Mouse (Mus musculus): ENCODE data around the gene Dop1a.

GRCm38 (mm10) chr9:86446847-86447246, 20.1 kb upstream of the Dop1a start:
- TF ChIP-seq CTCF (IDR thresholded peaks at IDR 0.05; ENCODE audit: extremely low read depth, insufficient read depth, low read length) (no peak), POLR2A (IDR thresholded peaks at IDR 0.05; ENCODE audit: extremely low read depth, insufficient read depth, low read length) (no peak)

Data from cortical plate, adult 2 months (tissue).